Mouse (Mus musculus): ENCODE measurements around the gene Spon1. TPM values are rescaled to one million over a fixed set of nuclear protein-coding genes. Genes with fewer than 3 reads are reported as not detected.

The Spon1 gene
- polyA plus RNA-seq, 1 experiment from 2014 or later, result 59.3 TPM

- Histone ChIP-seq H3K4me3 (ENCODE audit: low read length) (no peak overlapping the region), H3K36me3 (ENCODE audit: control insufficient read depth, insufficient read depth) (no peaks in the 10 kb centered on the region), H3K27me3 (ENCODE audit: control insufficient read depth, insufficient read depth, low read length) (no peaks in the 10 kb centered on the region), H3K4me2 (ENCODE audit: low read depth, low read length) (no peak overlapping the region), H3K4me1 (ENCODE audit: control insufficient read depth, insufficient read depth, low read length) (no peaks in the 10 kb centered on the region), H3K9ac (ENCODE audit: low read length) (no peak overlapping the region), H3K27ac (ENCODE audit: low read length) (no peak overlapping the region), H3K9me3 (replicated peaks; ENCODE audit: control insufficient read depth, low read length) (no peaks in the 10 kb centered on the region)
- 83% methylated on average over 7 of the region's 7 CpGs for WGBS
- ATAC-seq (replicated peaks; ENCODE audit: extremely low read depth, insufficient read depth, low FRiP score), result no peak
Measured at GRCm38 (mm10) chr7:113910856-113911255, 145.1 kb downstream of the Spon1 start.

GRCm38 (mm10) chr7:113915936-113916335 is 150.1 kb downstream of the Spon1 start:
- no peak overlapping the region for H3K27ac ChIP-seq (ENCODE audit: low read length)

DNA sequence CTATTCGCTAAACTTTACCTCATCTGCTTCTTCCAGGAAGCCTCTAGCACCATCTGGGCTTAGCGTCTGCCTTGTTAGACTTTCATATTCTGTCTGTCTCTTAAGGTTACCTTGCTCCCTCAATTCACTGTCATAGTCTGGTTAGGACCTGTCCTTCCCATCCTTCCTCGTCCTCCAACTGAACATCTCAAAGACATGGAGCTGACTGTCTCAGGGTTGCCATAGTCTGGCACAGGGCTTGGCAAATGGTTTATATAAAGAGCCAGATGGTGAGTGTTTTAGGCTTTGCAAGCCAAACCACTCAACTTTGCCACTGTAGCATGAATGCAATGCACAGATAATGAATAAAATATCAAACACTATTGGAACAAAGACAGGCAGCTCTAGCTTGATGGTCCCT is 153.1 kb downstream of the Spon1 start:
- Histone ChIP-seq H3K4me1 (ENCODE audit: control insufficient read depth, insufficient read depth, low read length) (peaks cover 3% of the 10 kb centered on the region; the same call in 1 of the 2 replicates), H3K9ac (ENCODE audit: low read length) (no peak overlapping the region), H3K9me3 (replicated peaks; ENCODE audit: control insufficient read depth, low read length) (no peaks in the 10 kb centered on the region), H3K36me3 (ENCODE audit: control insufficient read depth, insufficient read depth) (no peaks in the 10 kb centered on the region; the same call in 1 of the 2 replicates), H3K4me2 (ENCODE audit: low read depth, low read length) (no peak overlapping the region), H3K4me3 (ENCODE audit: low read length) (no peak overlapping the region), H3K27me3 (ENCODE audit: control insufficient read depth, insufficient read depth, low read length) (no peaks in the 10 kb centered on the region), H3K27ac (ENCODE audit: low read length) (no peak overlapping the region)
- 85% methylated on average over 3 of the region's 3 CpGs for WGBS
- no peak for ATAC-seq (replicated peaks; ENCODE audit: extremely low read depth, insufficient read depth, low FRiP score)

More at GRCm38 (mm10) chr7:113915936-113916335, 150.1 kb downstream of the Spon1 start:
- Histone ChIP-seq H3K4me3 (ENCODE audit: low read length) (no peak overlapping the region), H3K4me1 (ENCODE audit: control insufficient read depth, insufficient read depth, low read length) (peaks cover 3% of the 10 kb centered on the region; the same call in 1 of the 2 replicates), H3K36me3 (ENCODE audit: control insufficient read depth, insufficient read depth) (no peaks in the 10 kb centered on the region), H3K9me3 (replicated peaks; ENCODE audit: control insufficient read depth, low read length) (no peaks in the 10 kb centered on the region), H3K27me3 (ENCODE audit: control insufficient read depth, insufficient read depth, low read length) (no peaks in the 10 kb centered on the region), H3K9ac (ENCODE audit: low read length) (no peak overlapping the region), H3K4me2 (ENCODE audit: low read depth, low read length) (no peak overlapping the region)
- no peak for ATAC-seq (replicated peaks; ENCODE audit: extremely low read depth, insufficient read depth, low FRiP score)
- 59% methylated on average over 4 of the region's 4 CpGs for WGBS

GRCm38 (mm10) chr7:113919505-113919904 is 153.7 kb downstream of the Spon1 start:
- peaks cover 3% of the 10 kb centered on the region; the same call in 1 of the 2 replicates for H3K4me1 ChIP-seq (ENCODE audit: control insufficient read depth, insufficient read depth, low read length)
- H3K36me3 ChIP-seq (ENCODE audit: control insufficient read depth, insufficient read depth), result no peaks in the 10 kb centered on the region; the same call in 1 of the 2 replicates
- no peak overlapping the region for H3K27ac ChIP-seq (ENCODE audit: low read length)
- no peaks in the 10 kb centered on the region for H3K27me3 ChIP-seq (ENCODE audit: control insufficient read depth, insufficient read depth, low read length)
- ATAC-seq (replicated peaks; ENCODE audit: extremely low read depth, insufficient read depth, low FRiP score), result no peak
- no peak overlapping the region for H3K4me2 ChIP-seq (ENCODE audit: low read depth, low read length)
- 72% methylated on average over 4 of the region's 4 CpGs for WGBS
- H3K4me3 ChIP-seq (ENCODE audit: low read length), result no peak overlapping the region
- no peaks in the 10 kb centered on the region for H3K9me3 ChIP-seq (replicated peaks; ENCODE audit: control insufficient read depth, low read length)
- H3K9ac ChIP-seq (ENCODE audit: low read length), result no peak overlapping the region

DNA sequence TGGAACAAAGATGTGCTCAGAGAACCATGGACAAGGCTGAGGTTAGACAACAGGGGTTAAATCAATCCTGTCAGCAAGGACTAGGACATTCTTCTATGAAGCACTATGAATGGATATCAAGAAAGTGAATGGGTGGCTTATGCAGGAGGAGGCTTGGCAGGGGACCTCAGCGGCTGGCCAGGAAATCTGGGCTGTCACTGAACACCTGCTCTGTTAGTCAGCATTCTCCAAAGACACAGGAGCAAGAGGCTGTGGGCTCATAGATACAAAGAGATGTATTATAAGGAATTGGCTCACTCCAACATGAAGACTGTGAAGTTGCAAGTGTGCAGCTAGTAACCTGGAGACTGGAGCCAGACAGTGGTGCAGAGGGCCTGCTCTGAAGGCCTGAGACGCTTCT is 154.3 kb downstream of the Spon1 start:
- peaks cover 3% of the 10 kb centered on the region; the same call in 1 of the 2 replicates for H3K4me1 ChIP-seq (ENCODE audit: control insufficient read depth, insufficient read depth, low read length)
- no peak overlapping the region for H3K9ac ChIP-seq (ENCODE audit: low read length)
- WGBS, result 78% methylated on average over 2 of the region's 2 CpGs
- H3K27ac ChIP-seq (ENCODE audit: low read length), result no peak overlapping the region
- no peak overlapping the region for H3K4me2 ChIP-seq (ENCODE audit: low read depth, low read length)
- no peak for ATAC-seq (replicated peaks; ENCODE audit: extremely low read depth, insufficient read depth, low FRiP score)
- H3K36me3 ChIP-seq (ENCODE audit: control insufficient read depth, insufficient read depth), result no peaks in the 10 kb centered on the region; the same call in 1 of the 2 replicates
- no peak overlapping the region for H3K4me3 ChIP-seq (ENCODE audit: low read length)
- H3K9me3 ChIP-seq (replicated peaks; ENCODE audit: control insufficient read depth, low read length), result no peaks in the 10 kb centered on the region
- H3K27me3 ChIP-seq (ENCODE audit: control insufficient read depth, insufficient read depth, low read length), result no peaks in the 10 kb centered on the region

- Histone ChIP-seq H3K27me3 (ENCODE audit: control insufficient read depth, insufficient read depth, low read length) (no peaks in the 10 kb centered on the region), H3K4me3 (ENCODE audit: low read length) (no peak overlapping the region), H3K4me1 (ENCODE audit: control insufficient read depth, insufficient read depth, low read length) (no peaks in the 10 kb centered on the region), H3K9me3 (replicated peaks; ENCODE audit: control insufficient read depth, low read length) (no peaks in the 10 kb centered on the region), H3K36me3 (ENCODE audit: control insufficient read depth, insufficient read depth) (no peaks in the 10 kb centered on the region; the same call in 1 of the 2 replicates), H3K27ac (ENCODE audit: low read length) (no peak overlapping the region), H3K9ac (ENCODE audit: low read length) (no peak overlapping the region), H3K4me2 (ENCODE audit: low read depth, low read length) (no peak overlapping the region)
- 85% methylated on average over 6 of the region's 6 CpGs for WGBS
- ATAC-seq (replicated peaks; ENCODE audit: extremely low read depth, insufficient read depth, low FRiP score), result no peak
Measured at GRCm38 (mm10) chr7:113924561-113924960, 158.8 kb downstream of the Spon1 start.

GRCm38 (mm10) chr7:113950888-113951287 is 185.1 kb downstream of the Spon1 start:
- no peaks in the 10 kb centered on the region for H3K9me3 ChIP-seq (replicated peaks; ENCODE audit: control insufficient read depth, low read length)
- WGBS, result 78% methylated on average over 7 of the region's 7 CpGs
- no peak overlapping the region for H3K4me3 ChIP-seq (ENCODE audit: low read length)
- H3K4me2 ChIP-seq (ENCODE audit: low read depth, low read length), result no peak overlapping the region
- no peak for ATAC-seq (replicated peaks; ENCODE audit: extremely low read depth, insufficient read depth, low FRiP score)
- H3K9ac ChIP-seq (ENCODE audit: low read length), result no peak overlapping the region
- H3K4me1 ChIP-seq (ENCODE audit: control insufficient read depth, insufficient read depth, low read length), result no peaks in the 10 kb centered on the region
- H3K27ac ChIP-seq (ENCODE audit: low read length), result no peak overlapping the region
- H3K36me3 ChIP-seq (ENCODE audit: control insufficient read depth, insufficient read depth), result no peaks in the 10 kb centered on the region
- no peaks in the 10 kb centered on the region for H3K27me3 ChIP-seq (ENCODE audit: control insufficient read depth, insufficient read depth, low read length)

GRCm38 (mm10) chr7:113955431-113955830 is 189.6 kb downstream of the Spon1 start:
- Histone ChIP-seq H3K9ac (ENCODE audit: low read length) (no peak overlapping the region), H3K4me1 (ENCODE audit: control insufficient read depth, insufficient read depth, low read length) (no peaks in the 10 kb centered on the region)

GRCm38 (mm10) chr7:113960841-113961499 is 195.2 kb downstream of the Spon1 start:
- Histone ChIP-seq H3K9me3 (replicated peaks; ENCODE audit: control insufficient read depth, low read length) (0 out of 2 replicates have a peak, but pooled peaks cover 3% of the 10 kb centered on the region), H3K4me2 (ENCODE audit: low read depth, low read length) (no peak overlapping the region), H3K4me1 (ENCODE audit: control insufficient read depth, insufficient read depth, low read length) (no peaks in the 10 kb centered on the region; the same call in 1 of the 2 replicates), H3K27ac (ENCODE audit: low read length) (no peak overlapping the region), H3K4me3 (ENCODE audit: low read length) (no peak overlapping the region), H3K36me3 (ENCODE audit: control insufficient read depth, insufficient read depth) (no peaks in the 10 kb centered on the region), H3K9ac (ENCODE audit: low read length) (no peak overlapping the region), H3K27me3 (ENCODE audit: control insufficient read depth, insufficient read depth, low read length) (no peaks in the 10 kb centered on the region)
- WGBS, result 74% methylated on average over 9 of the region's 9 CpGs
- no peak for ATAC-seq (replicated peaks; ENCODE audit: extremely low read depth, insufficient read depth, low FRiP score)

More at GRCm38 (mm10) chr7:113955431-113955830, 189.6 kb downstream of the Spon1 start:
- H3K27me3 ChIP-seq (ENCODE audit: control insufficient read depth, insufficient read depth, low read length), result no peaks in the 10 kb centered on the region
- no peak for ATAC-seq (replicated peaks; ENCODE audit: extremely low read depth, insufficient read depth, low FRiP score)
- no peak overlapping the region for H3K4me3 ChIP-seq (ENCODE audit: low read length)
- 91% methylated on average over 2 of the region's 2 CpGs for WGBS
- H3K27ac ChIP-seq (ENCODE audit: low read length), result no peak overlapping the region
- no peaks in the 10 kb centered on the region for H3K36me3 ChIP-seq (ENCODE audit: control insufficient read depth, insufficient read depth)
- H3K4me2 ChIP-seq (ENCODE audit: low read depth, low read length), result no peak overlapping the region
- 0 out of 2 replicates have a peak, but pooled peaks cover 3% of the 10 kb centered on the region for H3K9me3 ChIP-seq (replicated peaks; ENCODE audit: control insufficient read depth, low read length)
